Mouse (Mus musculus): ENCODE measurements at regions not wholly inside any gene's neighbourhood (a gene's known extent, or its start where the extent isn't known, plus 50 kb on each side); places are given as distances from the start of the nearest gene placed in this dataset.

DNA sequence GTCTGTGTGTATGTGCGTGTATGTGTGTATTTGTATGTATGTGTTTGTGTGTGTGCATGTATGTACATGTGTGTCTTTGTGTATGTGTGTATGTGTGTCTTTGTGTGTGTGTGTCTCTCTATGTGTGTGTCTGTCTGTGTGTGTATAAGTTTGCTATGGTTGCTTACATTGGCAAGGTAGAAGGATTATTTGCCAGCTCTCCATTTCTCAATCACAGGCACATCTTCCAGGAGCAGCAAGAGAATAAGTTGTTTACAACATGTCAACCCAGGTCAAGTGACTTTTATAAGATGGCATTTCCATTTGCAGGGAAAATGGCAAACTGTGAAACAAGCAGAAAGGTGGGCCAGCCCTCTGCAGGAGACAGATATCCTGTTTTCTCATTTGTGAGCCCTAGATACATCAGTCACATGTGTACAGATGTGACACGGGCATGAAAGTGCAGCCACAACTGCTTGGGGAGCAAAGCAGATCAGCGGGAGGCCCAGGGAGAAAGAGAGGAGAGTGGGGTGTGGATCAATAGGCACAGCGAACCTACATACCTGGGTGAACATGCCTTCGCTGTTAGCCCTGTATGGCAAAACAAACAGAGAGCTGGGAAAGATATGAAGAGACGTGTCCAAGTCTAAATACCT lies 86.1 kb downstream of the Psmg1 start:
- H3K4me2 ChIP-seq (replicated peaks): no peak overlapping the region
- H3K4me3 ChIP-seq: no peak overlapping the region
- H3K27me3 ChIP-seq: no peaks in the 10 kb centered on the region
- H3K4me1 ChIP-seq: no peaks in the 10 kb centered on the region
- H3K36me3 ChIP-seq: no peaks in the 10 kb centered on the region
- H3K9ac ChIP-seq: no peak overlapping the region
- ATAC-seq (ENCODE audit: low FRiP score): no peak
- WGBS: 83% methylated on average over 6 of the region's 6 CpGs
- no peak overlapping the region for H3K27ac ChIP-seq
- no peaks in the 10 kb centered on the region for H3K9me3 ChIP-seq (replicated peaks)

DNA sequence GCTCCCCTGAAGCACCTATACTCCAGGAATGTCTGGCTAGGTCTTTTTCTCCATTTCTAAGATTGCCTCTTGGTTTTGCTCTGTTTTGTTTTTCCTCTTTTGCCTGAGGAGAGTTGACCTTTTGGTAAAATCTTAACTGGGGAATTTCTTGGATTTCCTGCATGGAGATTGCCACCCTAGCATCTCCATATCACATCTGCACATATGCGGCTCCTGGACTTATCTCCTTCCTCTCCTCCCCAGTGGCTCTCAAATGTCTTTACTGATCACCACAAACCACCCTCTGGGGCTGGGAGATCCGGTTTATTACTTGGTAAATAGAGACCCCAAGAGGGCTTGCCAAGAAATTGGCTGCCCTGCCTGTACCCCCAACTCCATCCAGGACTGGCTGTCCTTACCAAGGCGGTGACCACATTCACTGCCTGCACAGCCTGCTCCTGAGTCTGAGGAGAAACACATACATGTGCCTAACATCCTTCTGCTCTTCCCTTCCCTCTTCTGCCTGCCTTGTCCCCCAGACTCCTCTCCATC lies 87.3 kb downstream of the Psmg1 start:
- 64% methylated on average over 3 of the region's 3 CpGs for WGBS
- no peaks in the 10 kb centered on the region for H3K9me3 ChIP-seq (replicated peaks)
- H3K27ac ChIP-seq: no peak overlapping the region

DNA sequence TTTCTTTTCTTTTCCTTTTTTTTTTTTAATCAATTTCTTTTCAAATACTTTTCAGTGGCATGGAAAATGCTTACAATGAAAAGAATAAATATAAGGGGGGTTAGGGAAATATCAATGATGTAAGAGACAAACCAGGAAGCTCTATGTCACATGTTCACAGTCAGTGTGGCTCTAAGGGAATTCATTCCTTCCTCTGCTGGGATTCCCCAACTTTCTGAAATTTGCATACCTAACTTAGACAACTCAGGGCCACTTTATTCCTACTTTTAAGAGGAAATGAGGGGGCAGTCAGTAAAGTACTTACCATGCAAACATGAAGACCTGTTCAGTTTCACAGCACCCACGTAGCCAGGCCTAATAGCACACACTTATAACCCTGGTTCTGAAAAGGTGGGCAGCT lies 88.6 kb downstream of the Psmg1 start:
- H3K9me3 ChIP-seq (replicated peaks): no peaks in the 10 kb centered on the region
- no peak overlapping the region for H3K27ac ChIP-seq
- H3K36me3 ChIP-seq: no peaks in the 10 kb centered on the region
- H3K4me3 ChIP-seq: no peak overlapping the region
- H3K4me2 ChIP-seq (replicated peaks): no peak overlapping the region
- no peak for ATAC-seq (ENCODE audit: low FRiP score)
- no peaks in the 10 kb centered on the region for H3K4me1 ChIP-seq
- H3K27me3 ChIP-seq: no peaks in the 10 kb centered on the region
- 91% methylated on average over 1 of the region's 1 CpGs for WGBS
- H3K9ac ChIP-seq: no peak overlapping the region

More for the DNA sequence above, 87.3 kb downstream of the Psmg1 start:
- Histone ChIP-seq H3K4me2 (replicated peaks) (no peak overlapping the region), H3K27me3 (no peaks in the 10 kb centered on the region), H3K36me3 (no peaks in the 10 kb centered on the region), H3K4me1 (no peaks in the 10 kb centered on the region), H3K9ac (no peak overlapping the region), H3K4me3 (no peak overlapping the region)
- ATAC-seq (ENCODE audit: low FRiP score): no peak

DNA sequence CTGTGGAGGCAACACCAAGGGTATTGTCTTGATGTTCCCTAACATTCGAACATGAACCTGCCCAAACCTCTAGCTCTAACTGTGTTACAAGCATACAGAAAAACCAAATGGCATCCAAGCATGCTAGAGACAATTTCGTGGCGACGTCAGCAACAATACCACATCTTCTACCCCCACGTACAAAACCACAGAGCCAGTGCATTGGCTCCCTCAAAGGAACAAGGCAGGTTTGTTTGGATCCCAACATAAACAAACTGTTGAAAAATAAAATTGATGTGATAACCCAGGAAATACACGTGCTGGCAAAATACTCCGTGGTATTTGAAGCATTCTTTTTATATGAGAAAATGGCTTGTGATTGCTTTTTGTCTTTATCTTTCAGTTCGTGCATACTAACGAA lies 89.4 kb downstream of the Psmg1 start:
- ATAC-seq (ENCODE audit: low FRiP score): no peak
- Histone ChIP-seq H3K4me1 (no peaks in the 10 kb centered on the region), H3K4me3 (no peak overlapping the region), H3K27me3 (no peaks in the 10 kb centered on the region), H3K36me3 (no peaks in the 10 kb centered on the region), H3K27ac (no peak overlapping the region), H3K4me2 (replicated peaks) (no peak overlapping the region), H3K9ac (no peak overlapping the region), H3K9me3 (replicated peaks) (no peaks in the 10 kb centered on the region)
- WGBS: 85% methylated on average over 9 of the region's 9 CpGs

DNA sequence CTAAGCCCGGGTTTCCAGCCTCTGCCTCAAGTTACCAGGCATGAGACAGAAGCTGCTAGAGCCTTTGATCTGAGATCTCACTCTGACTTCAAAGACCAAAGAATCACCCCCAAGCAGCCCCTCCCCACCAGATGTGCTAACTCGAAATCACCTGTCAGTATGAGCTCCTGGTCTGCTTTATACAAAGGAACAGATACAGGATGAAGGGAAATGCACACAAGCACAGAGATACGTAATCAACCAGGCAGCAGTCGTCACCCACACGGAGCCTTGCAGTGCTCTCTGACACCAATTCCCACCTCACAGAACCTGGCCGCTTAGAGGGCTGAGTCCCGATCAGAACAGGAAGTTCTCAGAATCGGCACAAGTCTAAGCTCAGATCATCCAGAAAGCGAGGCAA lies 90.6 kb downstream of the Psmg1 start:
- Histone ChIP-seq H3K4me3 (no peak overlapping the region), H3K9ac (no peak overlapping the region), H3K4me1 (no peaks in the 10 kb centered on the region), H3K27me3 (no peaks in the 10 kb centered on the region), H3K27ac (no peak overlapping the region), H3K4me2 (replicated peaks) (no peak overlapping the region), H3K36me3 (no peaks in the 10 kb centered on the region), H3K9me3 (replicated peaks) (no peaks in the 10 kb centered on the region)
- 73% methylated on average over 9 of the region's 9 CpGs for WGBS
- ATAC-seq (ENCODE audit: low FRiP score): no peak

DNA sequence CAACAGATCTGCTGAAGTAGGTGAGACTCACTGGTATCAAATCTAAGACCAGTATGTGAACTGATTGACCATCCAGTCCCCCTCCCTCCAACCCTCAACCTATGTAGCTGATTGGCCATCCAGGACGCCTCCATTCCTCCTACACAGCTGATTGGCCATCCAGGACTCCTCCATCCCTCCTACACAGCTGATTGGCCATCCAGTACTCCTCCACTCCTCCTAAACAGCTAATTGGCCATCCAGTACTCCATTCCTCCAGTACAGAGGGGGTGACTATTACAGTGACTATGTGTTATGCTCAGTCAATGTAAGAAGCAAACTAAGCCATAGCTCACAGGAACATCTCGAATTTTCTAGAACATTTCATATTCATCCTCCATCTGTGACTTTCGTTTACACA lies 91.1 kb downstream of the Psmg1 start:
- no peak overlapping the region for H3K9ac ChIP-seq
- H3K4me2 ChIP-seq (replicated peaks): no peak overlapping the region
- 84% methylated on average over 3 of the region's 3 CpGs for WGBS
- H3K27me3 ChIP-seq: no peaks in the 10 kb centered on the region
- no peaks in the 10 kb centered on the region for H3K36me3 ChIP-seq
- no peaks in the 10 kb centered on the region for H3K4me1 ChIP-seq
- no peak for ATAC-seq (ENCODE audit: low FRiP score)
- no peaks in the 10 kb centered on the region for H3K9me3 ChIP-seq (replicated peaks)
- no peak overlapping the region for H3K4me3 ChIP-seq
- no peak overlapping the region for H3K27ac ChIP-seq

DNA sequence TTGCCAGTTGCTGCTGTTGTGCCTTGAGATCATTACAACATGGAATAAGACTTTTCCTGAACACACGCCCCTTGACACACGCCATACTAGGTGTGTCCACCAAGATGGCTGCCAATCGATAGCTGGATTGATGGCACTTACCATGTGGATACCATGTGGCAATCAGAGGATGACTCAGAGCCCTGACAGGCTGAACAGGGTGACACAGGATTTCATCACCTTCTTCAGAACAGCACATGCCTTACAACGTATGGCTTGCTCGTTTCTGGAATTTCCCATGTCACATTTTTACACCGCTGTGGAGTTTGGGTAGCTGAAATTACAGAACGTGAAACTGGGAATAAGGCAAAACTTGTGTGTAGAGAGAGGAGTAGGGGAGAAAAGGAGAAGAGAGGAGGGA lies 92.9 kb downstream of the Psmg1 start:
- H3K4me3 ChIP-seq: no peak overlapping the region
- ATAC-seq (ENCODE audit: low FRiP score): no peak
- H3K4me1 ChIP-seq: no peaks in the 10 kb centered on the region
- 82% methylated on average over 7 of the region's 7 CpGs for WGBS
- H3K9ac ChIP-seq: no peak overlapping the region
- no peak overlapping the region for H3K27ac ChIP-seq
- H3K27me3 ChIP-seq: no peaks in the 10 kb centered on the region
- no peaks in the 10 kb centered on the region for H3K36me3 ChIP-seq
- H3K4me2 ChIP-seq (replicated peaks): no peak overlapping the region
- no peaks in the 10 kb centered on the region for H3K9me3 ChIP-seq (replicated peaks)

DNA sequence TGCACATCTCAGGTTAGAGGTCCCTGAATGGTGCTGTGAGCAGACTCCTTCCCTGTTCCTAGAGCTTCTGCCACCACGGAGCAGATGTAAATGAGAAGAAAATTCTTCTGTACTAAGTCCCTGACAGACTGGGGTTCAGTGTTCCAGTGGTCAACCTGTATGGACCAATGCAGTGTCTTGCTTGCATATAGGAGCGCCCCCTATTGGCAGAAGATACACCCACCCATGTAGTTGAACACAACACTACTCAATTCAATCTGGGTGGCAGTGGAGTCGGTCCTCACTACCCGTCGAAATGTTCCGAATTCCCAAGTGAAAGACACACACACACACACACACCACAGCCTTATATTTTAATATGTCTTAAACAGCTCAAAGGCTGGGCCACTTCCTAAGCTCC lies 94.6 kb downstream of the Psmg1 start:
- no peaks in the 10 kb centered on the region for H3K9me3 ChIP-seq (replicated peaks)
- ATAC-seq (ENCODE audit: low FRiP score): no peak
- H3K27ac ChIP-seq: no peak overlapping the region
- no peak overlapping the region for H3K9ac ChIP-seq
- H3K27me3 ChIP-seq: no peaks in the 10 kb centered on the region
- no peaks in the 10 kb centered on the region for H3K36me3 ChIP-seq
- H3K4me1 ChIP-seq: no peaks in the 10 kb centered on the region
- H3K4me2 ChIP-seq (replicated peaks): no peak overlapping the region
- WGBS: 79% methylated on average over 6 of the region's 6 CpGs
- H3K4me3 ChIP-seq: no peak overlapping the region

DNA sequence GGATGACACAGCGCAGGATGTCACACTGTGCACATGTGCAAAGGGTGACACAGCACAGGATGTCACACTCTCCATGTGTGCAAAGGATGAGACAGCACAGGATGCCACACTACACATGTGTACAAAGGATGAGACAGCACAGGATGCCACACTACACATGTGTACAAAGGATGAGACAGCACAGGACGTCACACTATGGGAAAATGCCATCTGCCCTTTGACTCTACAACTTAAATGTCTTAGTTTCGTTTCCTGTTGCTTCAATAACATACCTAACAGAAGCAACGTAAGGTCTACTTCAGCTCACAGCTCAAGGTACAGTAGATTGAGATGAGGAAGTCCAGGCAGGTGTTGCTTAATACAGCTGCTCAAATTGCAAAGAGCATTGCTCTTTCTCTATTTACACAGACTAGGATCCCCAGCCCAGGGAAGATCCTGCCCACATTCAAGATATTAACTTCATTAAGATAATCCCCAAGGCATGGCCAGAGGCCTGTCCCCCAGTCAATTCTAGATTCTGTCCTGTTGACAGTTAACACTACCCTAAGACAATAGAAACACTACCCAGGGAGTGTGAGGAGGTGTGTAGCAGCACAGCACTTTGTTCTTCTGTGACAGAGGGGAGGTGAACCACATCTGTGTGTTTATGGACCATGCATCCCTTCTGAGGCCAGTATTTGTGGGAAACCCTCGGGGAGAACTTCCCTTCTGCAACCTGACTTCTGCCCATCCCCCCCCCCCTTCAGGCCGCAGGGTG lies 97.0 kb downstream of the Psmg1 start:
- Histone ChIP-seq H3K4me2 (replicated peaks) (no peak overlapping the region), H3K4me3 (no peak overlapping the region), H3K9ac (no peak overlapping the region), H3K9me3 (replicated peaks) (no peaks in the 10 kb centered on the region), H3K27ac (no peak overlapping the region), H3K36me3 (no peaks in the 10 kb centered on the region), H3K4me1 (no peaks in the 10 kb centered on the region), H3K27me3 (no peaks in the 10 kb centered on the region)
- ATAC-seq (ENCODE audit: low FRiP score): no peak
- 84% methylated on average over 6 of the region's 6 CpGs for WGBS

DNA sequence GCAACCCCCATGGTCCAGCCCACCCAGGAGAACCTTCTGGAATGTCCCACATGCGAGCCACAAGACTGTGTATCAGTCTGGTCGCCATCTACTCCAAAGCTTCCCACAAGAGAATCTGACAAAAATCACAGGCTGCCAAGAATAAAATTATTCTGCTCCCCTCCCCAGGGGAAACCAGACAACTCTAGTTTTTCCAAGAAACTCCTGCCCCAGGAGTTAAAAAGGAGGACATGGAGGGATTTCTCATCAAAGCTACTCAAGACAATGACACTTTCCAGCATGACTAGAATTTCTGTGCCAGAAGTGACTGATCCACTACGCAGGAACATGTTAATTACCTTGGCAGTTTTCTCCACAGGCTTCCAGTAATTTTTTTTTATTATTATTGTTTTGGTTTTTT lies 98.4 kb downstream of the Psmg1 start:
- ATAC-seq (ENCODE audit: low FRiP score): no peak
- Histone ChIP-seq H3K9me3 (replicated peaks) (no peaks in the 10 kb centered on the region), H3K9ac (no peak overlapping the region), H3K27me3 (no peaks in the 10 kb centered on the region), H3K4me2 (replicated peaks) (no peak overlapping the region), H3K27ac (no peak overlapping the region), H3K4me3 (no peak overlapping the region), H3K36me3 (no peaks in the 10 kb centered on the region), H3K4me1 (no peaks in the 10 kb centered on the region)
- WGBS: 84% methylated on average over 3 of the region's 3 CpGs

DNA sequence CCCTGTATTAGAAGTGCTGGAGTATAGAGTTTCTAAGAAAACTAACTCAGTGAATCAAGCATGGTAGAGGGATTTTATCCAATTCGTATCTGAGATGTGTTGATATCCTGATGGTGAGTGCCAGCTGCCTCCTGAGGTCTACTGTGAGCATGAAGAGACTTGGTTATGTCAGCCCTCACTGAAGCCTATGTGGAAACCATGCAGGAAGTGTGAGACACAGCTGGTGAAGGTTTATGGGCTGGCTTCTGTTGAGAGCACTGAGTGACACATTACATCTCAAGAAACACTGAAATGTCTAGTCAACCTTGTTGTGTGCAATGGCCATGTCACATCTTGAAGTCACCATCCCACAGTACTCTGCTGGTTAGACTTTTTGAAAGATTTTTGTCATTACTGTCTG lies 104.6 kb downstream of the Psmg1 start:
- no peak for ATAC-seq (ENCODE audit: low FRiP score)
- Histone ChIP-seq H3K27me3 (no peaks in the 10 kb centered on the region), H3K4me3 (no peak overlapping the region), H3K9me3 (replicated peaks) (no peaks in the 10 kb centered on the region), H3K4me2 (replicated peaks) (no peak overlapping the region), H3K27ac (no peak overlapping the region), H3K36me3 (no peaks in the 10 kb centered on the region), H3K4me1 (no peaks in the 10 kb centered on the region), H3K9ac (no peak overlapping the region)
- WGBS: 71% methylated on average over 1 of the region's 1 CpGs

DNA sequence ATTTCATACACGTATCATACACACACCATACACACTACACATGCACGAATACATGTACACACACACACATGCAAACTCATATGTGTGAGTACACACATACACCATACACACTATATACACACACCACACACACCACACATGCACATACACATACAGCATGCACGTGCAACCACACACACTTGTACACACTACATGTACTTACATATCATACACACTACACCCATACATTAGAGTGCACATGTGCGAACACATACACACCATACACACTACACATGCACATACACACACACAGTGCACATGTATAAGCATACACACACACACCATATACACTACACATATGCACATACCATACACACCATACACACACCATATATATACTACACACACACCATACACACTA lies 117.5 kb downstream of the Psmg1 start:
- H3K9ac ChIP-seq: no peak overlapping the region
- 0 out of 2 replicates have a peak, but pooled peaks cover 3% of the 10 kb centered on the region for H3K4me1 ChIP-seq
- no peak overlapping the region for H3K27ac ChIP-seq
- H3K27me3 ChIP-seq: no peaks in the 10 kb centered on the region
- H3K4me3 ChIP-seq: no peak overlapping the region
- WGBS: 97% methylated on average over 4 of the region's 4 CpGs
- H3K9me3 ChIP-seq (replicated peaks): no peaks in the 10 kb centered on the region
- H3K36me3 ChIP-seq: no peaks in the 10 kb centered on the region
- ATAC-seq (ENCODE audit: low FRiP score): no peak
- H3K4me2 ChIP-seq (replicated peaks): no peak overlapping the region

DNA sequence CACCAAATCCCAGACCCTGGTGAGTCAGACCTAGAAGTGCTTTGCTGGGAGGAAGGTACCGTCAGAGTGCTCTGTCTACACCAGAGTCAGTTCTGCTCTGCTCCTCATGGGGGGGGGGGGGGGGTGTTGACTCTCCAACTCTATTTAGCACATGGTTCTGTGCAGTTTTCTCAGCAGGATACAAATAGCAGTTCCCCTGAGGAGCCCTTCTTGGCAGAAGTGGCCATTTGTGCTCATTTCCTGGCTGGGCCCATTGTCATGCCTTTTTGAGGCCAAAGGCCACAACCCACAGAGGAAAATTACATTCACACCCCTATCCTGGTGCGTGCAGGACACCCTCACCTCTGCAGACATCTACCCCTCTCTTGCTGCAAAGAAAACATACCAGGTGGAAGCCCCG lies 118.3 kb downstream of the Psmg1 start:
- Histone ChIP-seq H3K27me3 (no peaks in the 10 kb centered on the region), H3K4me3 (no peak overlapping the region), H3K27ac (no peak overlapping the region), H3K9me3 (replicated peaks) (no peaks in the 10 kb centered on the region), H3K4me2 (replicated peaks) (no peak overlapping the region), H3K4me1 (0 out of 2 replicates have a peak, but pooled peaks cover 3% of the 10 kb centered on the region), H3K36me3 (no peaks in the 10 kb centered on the region), H3K9ac (no peak overlapping the region)
- WGBS: 59% methylated on average over 3 of the region's 3 CpGs
- no peak for ATAC-seq (ENCODE audit: low FRiP score)
